Mouse (Mus musculus) liver, adult 2 months (tissue): Measurements from ENCODE around the gene Baz2b. TPM values are rescaled to one million over a fixed set of nuclear protein-coding genes. Genes with fewer than 3 reads are reported as not detected.

Source experiments
- DNase-seq: peaks from one replicate; pipeline ENCODE4 v3.0.0-alpha.2; 2011; ENCODE audit warnings: low read depth, low spot score; ENCODE audit errors: extremely low read depth
- H3K27ac ChIP-seq: fragments of 200-500 bp; replicated peaks from 2 replicates; pipeline ENCODE4 v1.5.1; 2012; ENCODE audit warnings: low read depth, mild to moderate bottlenecking, control low read depth, inconsistent platforms, low read length; ENCODE audit not compliant: insufficient read depth
- H3K27me3 ChIP-seq: fragments of 200-500 bp; 2 replicates; pipeline ENCODE4 v1.6.1; 2012; ENCODE audit warnings: mild to moderate bottlenecking, moderate library complexity, low read length, inconsistent platforms; ENCODE audit not compliant: control insufficient read depth, insufficient read depth
- H3K36me3 ChIP-seq: fragments of 200-500 bp; 2 replicates; pipeline ENCODE4 v1.6.1; 2012; ENCODE audit warnings: low read length, inconsistent platforms; ENCODE audit not compliant: control insufficient read depth, insufficient read depth
- H3K4me1 ChIP-seq: fragments of 200-500 bp; 2 replicates; pipeline ENCODE4 v1.6.1; 2011; ENCODE audit warnings: low read length; ENCODE audit not compliant: control insufficient read depth, insufficient read depth
- H3K4me3 ChIP-seq: fragments of 200-500 bp; 2 replicates; pipeline ENCODE4 v1.5.1; 2011; ENCODE audit warnings: low read depth, mild to moderate bottlenecking, control low read depth, low read length, moderate library complexity; ENCODE audit not compliant: insufficient read depth
- H3K79me2 ChIP-seq: fragments of 200-500 bp; 2 replicates; pipeline ENCODE4 v1.6.1; 2012; ENCODE audit warnings: inconsistent platforms, mild to moderate bottlenecking, low read length, moderate library complexity; ENCODE audit not compliant: control insufficient read depth, insufficient read depth
- H3K9ac ChIP-seq: fragments of 200-500 bp; 2 replicates; pipeline ENCODE4 v1.6.1; 2012; ENCODE audit warnings: low read depth, mild to moderate bottlenecking, control low read depth, inconsistent platforms, low read length
- CTCF ChIP-seq: fragments of 200-500 bp; IDR thresholded peaks from 2 replicates; pipeline ENCODE4 v1.5.1; 2011; ENCODE audit warnings: low read depth, low read length, control low read depth
- POLR2A ChIP-seq: fragments of 200-500 bp; IDR thresholded peaks from 2 replicates; pipeline ENCODE4 v1.6.1; 2011; ENCODE audit warnings: low read length, control low read depth; ENCODE audit not compliant: insufficient read depth; ENCODE audit errors: extremely low read depth
- WGBS: fragments of 180-500 bp; shearing (Covaris S2); methylation state at CpG from one replicate; pipeline ENCODE4 v1.1.7; 2018; 5-methylcytosine and 5-hydroxymethylcytosine counted together
- polyA plus RNA-seq: library from polyadenylated mRNA; depleted of rRNA; stranded (reverse); fragments of >200 nt; gene quantifications from 2 replicates; pipeline ENCODE4 v1.2.3, GENCODE M21; 2012
- total RNA-seq: library from RNA; depleted of rRNA; stranded (reverse); fragments of >200 nt; gene quantifications from 2 replicates; pipeline ENCODE4 v1.2.3, GENCODE M21; 2014

Gene Baz2b
- total and polyA plus RNA-seq, 2 experiments: 4.8 to 23.5 TPM

DNA sequence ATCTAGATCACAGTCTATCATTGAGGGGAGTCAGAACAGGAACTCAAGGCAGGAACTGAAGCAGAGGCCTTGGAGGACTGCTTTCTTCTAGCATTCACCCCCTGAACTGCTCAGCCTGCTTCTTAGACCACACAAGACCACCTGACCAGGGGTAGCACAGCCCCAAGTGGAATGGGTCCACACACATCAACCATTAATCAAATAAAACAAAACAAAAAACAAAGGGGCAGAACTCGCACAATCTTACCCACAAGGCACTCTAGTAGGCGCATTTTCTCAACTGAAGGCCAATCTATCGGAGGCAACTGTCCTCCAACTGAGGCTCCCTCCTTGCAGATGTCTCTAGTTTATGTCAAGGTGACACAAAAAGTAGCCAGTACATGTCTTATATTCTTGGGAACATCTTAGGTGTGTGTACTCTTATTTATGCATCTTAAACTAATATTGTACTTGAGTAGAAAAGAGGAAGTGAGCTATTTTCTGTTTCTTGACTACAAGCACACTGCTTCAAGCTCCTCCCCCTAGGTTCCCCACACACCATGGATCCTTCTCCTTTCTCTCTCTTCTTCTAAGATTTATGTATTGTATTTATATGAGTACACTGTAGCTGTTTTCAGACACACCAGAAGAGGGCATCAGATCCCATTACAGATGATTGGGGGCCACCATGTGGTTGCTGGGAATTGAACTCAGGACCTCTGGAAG is 189.9 kb downstream of the Baz2b start:
- H3K9ac ChIP-seq: no peak overlapping the region
- no peak for TF ChIP-seq CTCF
- no peak for TF ChIP-seq POLR2A
- no peaks in the 10 kb centered on the region for H3K4me1 ChIP-seq
- H3K79me2 ChIP-seq: 0 out of 2 replicates have a peak, but pooled peaks cover 2% of the 10 kb centered on the region
- 98% methylated on average over 3 of the region's 3 CpGs for WGBS
- H3K27me3 ChIP-seq: no peaks in the 10 kb centered on the region
- H3K27ac ChIP-seq: peak overlapping the region; percentile 21; the same call in 1 of the 2 replicates
- no peak overlapping the region for H3K4me3 ChIP-seq
- DNase-seq: no peak
- no peaks in the 10 kb centered on the region for H3K36me3 ChIP-seq

DNA sequence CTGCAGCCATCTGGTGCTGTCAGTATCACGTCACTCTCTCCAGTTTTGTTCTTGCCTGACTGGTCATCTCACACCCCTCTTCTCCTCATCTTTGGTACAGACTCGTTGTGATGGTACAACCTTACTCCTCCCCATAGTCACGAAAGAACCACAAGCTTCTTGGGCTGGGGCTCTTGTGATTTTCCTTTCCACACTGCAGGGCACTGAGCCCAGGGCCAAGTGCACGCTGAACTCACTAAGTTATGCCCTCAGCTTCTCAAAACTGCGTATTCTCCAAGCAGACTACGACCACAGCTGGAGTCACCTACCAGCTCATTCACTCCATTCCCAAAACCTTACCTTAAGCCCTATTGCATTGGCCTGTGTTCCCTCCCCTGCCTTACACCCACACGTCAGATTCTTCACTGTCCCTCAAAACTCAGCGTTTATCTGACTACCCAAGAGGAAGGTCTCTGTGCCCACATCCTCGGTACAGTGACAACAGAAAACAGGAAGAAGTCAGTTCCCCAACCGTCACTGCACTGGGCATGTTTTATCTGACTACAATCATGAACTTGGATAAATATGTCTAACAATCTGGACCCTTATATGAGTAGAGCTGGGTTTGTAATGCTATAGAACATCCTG is 190.7 kb downstream of the Baz2b start:
- DNase-seq: no peak
- no peak overlapping the region for H3K4me3 ChIP-seq
- WGBS: 84% methylated on average over 10 of the region's 10 CpGs

DNA sequence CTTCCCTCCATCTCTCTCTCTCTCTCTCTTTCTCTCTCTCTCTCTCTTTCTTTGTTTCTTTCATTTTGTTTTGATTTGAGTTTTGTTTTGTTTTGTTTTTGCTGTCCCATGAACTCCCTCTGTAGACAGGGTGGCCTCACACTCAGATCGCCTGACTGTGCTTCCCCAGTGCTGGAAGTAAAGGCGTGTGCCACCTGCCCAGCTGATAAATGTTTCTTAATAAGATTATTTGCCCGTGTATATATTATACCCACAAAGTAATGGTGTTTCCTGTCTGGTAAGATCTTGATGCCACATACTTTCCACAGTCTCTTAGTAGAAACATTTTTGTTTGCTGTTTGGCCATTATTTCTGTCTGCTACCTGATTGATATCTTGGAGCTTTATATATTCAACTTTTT is 198.1 kb downstream of the Baz2b start:
- TF ChIP-seq CTCF (no peak), POLR2A (no peak)
- no peak overlapping the region for H3K4me3 ChIP-seq
- no peak for DNase-seq
- H3K4me1 ChIP-seq: no peaks in the 10 kb centered on the region
- H3K36me3 ChIP-seq: no peaks in the 10 kb centered on the region
- 94% methylated on average over 3 of the region's 3 CpGs for WGBS
- H3K9ac ChIP-seq: no peak overlapping the region
- H3K79me2 ChIP-seq: peaks cover 2% of the 10 kb centered on the region; the same call in 1 of the 2 replicates
- H3K27ac ChIP-seq: no peak overlapping the region
- no peaks in the 10 kb centered on the region for H3K27me3 ChIP-seq

More for the DNA sequence above, 190.7 kb downstream of the Baz2b start:
- H3K9ac ChIP-seq: no peak overlapping the region
- H3K79me2 ChIP-seq: peaks cover 2% of the 10 kb centered on the region; the same call in 1 of the 2 replicates
- H3K27me3 ChIP-seq: no peaks in the 10 kb centered on the region
- H3K36me3 ChIP-seq: no peaks in the 10 kb centered on the region
- H3K4me1 ChIP-seq: no peaks in the 10 kb centered on the region
- TF ChIP-seq POLR2A (no peak), CTCF (no peak)
- H3K27ac ChIP-seq: no peak overlapping the region

DNA sequence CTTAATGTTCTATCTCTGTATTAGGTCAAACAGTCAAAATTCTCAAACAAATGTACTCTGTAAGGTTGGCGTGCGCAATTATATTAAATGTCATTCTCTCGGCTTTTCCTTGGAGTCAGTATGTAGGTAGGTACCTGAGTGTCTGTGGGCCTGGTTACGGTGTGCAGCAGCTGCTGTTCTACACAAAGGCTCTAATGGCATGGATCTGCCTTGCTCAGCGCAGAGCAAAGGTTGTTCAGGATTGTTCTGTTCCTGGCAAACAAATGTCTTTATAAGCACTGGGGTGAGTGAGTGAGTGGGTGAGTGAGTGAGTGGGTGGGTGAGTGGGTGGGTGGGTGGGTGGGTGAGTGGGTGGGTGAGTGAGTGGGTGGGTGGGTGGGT is 206.0 kb downstream of the Baz2b start:
- no peak overlapping the region for H3K27ac ChIP-seq
- no peaks in the 10 kb centered on the region; the same call in 1 of the 2 replicates for H3K79me2 ChIP-seq
- no peaks in the 10 kb centered on the region for H3K27me3 ChIP-seq
- no peaks in the 10 kb centered on the region for H3K4me1 ChIP-seq
- H3K9ac ChIP-seq: no peak overlapping the region
- DNase-seq: no peak
- TF ChIP-seq CTCF: no peak
- no peak for TF ChIP-seq POLR2A
- H3K4me3 ChIP-seq: no peak overlapping the region
- WGBS: 82% methylated on average over 5 of the region's 5 CpGs
- peaks cover 18% of the 10 kb centered on the region for H3K36me3 ChIP-seq

DNA sequence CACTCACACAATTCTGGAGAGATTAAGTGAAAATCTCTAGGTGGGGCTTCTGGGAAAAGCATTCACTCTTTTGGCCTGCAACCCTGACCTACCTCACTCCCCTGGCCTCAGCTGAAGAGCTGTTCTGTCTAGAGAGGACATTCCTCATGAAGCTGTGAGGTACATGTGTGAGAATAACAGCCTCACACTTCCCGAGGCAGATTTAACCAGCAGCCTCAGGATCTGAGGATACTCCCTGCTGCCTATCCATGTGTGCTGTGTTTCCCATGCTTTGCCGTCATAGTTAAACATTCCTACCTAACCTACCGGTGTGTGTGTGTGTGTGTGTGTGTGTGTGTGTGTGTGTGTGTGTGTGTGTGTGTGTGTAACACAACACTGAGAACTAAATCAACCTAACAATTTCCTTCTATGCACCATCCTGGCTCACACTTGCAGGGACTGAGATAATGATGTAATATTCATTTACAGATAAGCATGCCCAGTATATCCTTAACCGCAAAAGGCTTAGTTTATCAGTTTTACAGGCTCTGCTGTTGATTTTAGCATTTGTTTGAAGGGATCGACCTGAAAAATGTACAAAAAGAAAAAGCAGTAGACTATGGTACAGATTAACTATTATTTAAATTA is 206.5 kb downstream of the Baz2b start:
- Histone ChIP-seq H3K36me3 (peaks cover 18% of the 10 kb centered on the region), H3K9ac (no peak overlapping the region), H3K27ac (no peak overlapping the region), H3K4me3 (no peak overlapping the region), H3K79me2 (no peaks in the 10 kb centered on the region; the same call in 1 of the 2 replicates), H3K27me3 (no peaks in the 10 kb centered on the region), H3K4me1 (no peaks in the 10 kb centered on the region)
- no peak for DNase-seq
- TF ChIP-seq CTCF (no peak), POLR2A (no peak)
- WGBS: 64% methylated on average over 5 of the region's 5 CpGs
